Mouse (Mus musculus) spleen, postnatal 14 days (tissue): Measurements from ENCODE around the gene 1700001P01Rik.

Source experiments
- DNase-seq, 2 experiments: peaks; one replicate each; pipeline ENCODE4 v3.0.0; 2021 to 2022; ENCODE audit warnings: low spot score in 2 of 2

Gene 1700001P01Rik

DNA sequence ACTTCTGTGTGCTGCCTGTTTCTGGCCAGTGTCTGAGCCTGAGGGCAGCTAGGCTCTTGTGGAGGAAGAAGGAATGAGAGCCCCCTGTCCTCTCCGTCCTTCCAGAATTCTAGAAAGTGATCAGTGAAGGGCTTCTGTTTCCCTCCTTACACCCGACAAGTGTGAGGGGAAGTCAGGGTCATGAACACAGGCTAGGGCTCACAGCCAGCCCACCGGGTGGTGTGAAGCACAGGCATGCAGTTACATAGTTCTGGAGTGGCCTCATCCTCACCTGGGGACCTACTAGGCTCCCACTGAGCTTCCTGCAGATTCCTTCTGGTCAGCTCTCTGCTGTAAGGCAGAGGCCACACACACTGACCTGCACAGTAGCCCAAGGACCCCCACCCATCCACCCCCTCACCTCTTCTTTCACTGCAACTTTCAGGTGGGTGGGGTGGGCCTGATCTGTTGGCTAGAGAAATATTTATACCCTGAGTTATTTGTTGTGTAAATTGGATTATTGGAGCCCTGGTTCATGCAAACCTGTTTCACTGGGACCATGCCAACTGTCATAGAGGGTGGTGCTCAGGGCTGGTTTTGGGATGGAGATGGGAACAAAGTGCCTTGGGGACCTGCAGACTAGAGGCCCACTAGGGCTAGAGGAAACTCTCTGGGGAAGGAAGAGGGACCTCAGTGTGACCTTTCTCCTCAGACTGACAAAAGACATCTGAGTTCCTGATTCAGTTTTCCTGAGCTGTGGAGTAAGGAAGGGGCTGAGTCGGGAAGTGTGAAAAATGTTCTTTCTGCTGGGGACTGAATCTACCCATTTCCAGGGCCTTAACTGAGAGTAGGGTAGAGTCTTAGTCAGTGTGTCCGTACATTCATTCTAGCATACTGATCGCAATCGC, 33.8 kb upstream of the 1700001P01Rik start:
- no peak for DNase-seq

DNA sequence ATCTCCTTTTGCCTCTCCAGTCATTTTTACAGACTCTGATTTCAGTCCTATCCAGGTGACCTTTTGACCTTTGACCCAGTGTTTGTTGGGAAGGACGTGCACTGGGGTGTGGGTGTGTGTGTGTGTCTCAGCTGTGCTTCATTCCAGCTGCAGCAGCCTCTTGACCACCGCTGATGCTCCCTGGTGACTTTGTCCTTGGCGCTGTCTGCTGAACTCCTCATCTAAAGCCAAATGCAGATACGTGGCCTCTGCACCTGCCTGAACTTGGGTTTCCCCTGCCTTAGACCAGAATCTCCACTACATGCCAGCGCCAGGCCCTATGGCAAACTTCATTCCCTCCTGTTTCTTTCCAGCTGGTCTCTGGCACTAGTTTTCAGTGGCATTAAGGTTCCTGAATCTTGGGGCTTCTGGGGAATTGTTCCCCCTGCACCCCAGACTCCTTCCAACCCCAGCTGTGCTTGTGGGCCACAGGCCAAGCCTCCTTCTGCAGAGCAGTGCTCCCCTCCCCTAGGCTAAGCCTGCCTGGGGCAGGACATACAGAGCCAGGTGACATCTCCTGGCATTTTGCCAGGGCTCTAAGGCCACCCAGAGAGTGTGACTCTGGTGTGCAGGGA, 33.0 kb upstream of the 1700001P01Rik start:
- DNase-seq = no peak

DNA sequence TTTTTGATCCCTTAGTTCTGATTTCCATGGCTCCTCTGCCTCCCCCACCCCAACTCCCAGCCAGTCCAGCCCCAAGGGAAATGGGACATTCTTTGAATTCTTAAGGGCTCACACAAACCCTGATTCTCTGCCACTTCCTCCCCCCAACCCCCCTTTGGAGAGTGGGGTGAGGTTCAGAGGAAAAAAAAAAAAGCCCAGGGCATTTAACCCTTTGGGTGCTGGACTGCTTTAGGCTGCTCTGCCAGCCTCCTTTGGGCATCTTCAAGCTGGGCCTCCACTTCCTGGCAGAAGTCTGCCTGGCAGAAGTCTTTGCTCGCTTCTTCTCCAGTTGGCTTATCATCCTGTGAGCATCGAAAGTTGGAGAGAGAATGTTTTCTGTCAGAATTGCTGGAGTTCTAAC, 32.4 kb upstream of the 1700001P01Rik start:
- no peak for DNase-seq

DNA sequence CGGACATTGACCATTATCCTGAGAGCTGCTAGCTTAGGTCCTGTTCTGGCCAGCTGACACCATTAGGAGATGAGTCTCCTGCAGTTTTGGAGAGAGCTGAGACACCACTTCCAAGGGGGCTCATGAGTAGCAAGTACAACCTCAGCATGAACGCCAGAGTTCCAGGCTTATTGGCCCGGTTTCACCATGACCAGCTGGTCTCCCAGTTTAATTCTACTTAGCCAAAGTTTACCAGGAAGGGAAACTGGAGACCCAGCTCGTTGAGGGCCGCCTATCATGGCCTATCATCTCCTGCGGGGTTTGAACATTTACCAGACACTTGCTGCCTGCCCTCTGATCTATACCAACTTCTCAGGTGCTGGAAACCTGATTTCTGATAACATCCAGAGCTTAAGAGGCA, 31.9 kb upstream of the 1700001P01Rik start:
- no peak for DNase-seq

DNA sequence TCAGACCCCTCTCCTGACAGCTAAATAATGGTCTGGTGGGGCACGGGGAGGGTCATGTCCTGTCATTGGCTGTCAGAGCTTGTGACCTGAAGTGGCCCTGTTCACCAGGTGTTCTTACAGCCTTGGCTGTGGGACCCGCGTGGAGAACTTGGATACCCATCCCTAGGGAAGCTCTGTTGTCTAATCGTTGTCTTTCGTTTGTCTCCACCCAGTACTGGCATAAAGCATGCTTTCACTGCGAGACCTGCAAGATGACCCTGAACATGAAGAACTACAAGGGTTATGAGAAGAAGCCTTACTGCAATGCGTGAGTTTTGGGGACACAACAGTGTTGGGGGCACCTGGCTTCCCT, 30.9 kb upstream of the 1700001P01Rik start:
- DNase-seq = no peak

DNA sequence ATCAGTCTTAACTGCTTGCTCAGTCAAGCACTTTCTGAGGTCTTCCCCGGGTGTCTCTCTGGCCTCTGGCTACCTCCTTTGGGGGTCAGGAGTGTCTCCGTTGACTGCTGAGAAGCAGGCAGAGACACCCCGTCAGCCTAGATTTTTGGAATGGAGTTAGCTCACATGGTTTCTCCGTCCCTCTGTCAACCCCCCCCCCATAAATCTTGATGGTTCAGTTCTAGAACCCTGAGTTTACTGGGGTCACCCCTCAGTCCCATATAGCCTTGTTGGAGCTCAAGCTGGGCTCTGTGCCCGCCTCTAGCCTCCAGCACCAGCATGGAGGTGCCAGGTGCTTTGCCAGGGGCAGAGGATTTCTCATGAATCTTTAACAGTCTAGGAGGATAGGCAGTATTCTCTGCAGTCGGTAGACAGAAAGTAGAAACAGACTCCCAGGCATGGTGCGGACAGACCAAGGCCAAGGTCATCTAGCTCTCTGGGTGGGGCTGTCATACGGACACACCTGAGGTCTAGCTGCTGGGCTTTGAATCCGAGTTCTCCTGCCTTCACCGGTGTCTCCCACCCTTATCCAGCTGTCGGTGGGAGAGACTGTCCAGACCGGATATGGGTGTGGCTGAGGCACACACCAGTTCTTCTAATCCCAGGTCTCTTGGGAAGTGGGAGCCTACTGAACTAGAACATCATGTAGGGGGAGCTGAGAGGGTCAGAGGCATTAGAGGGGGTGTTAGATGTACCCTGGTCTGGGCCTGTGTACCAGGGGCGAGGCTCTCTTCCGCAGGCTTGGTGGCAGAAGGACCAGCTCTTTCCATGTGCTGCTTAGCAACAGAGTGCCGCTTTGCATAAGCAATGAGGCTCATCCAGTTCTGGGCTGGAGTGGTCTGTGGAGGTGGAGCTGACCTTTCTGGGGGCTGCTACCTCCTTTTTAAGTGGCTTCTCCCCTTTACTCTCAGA, 30.2 kb upstream of the 1700001P01Rik start:
- no peak for DNase-seq

DNA sequence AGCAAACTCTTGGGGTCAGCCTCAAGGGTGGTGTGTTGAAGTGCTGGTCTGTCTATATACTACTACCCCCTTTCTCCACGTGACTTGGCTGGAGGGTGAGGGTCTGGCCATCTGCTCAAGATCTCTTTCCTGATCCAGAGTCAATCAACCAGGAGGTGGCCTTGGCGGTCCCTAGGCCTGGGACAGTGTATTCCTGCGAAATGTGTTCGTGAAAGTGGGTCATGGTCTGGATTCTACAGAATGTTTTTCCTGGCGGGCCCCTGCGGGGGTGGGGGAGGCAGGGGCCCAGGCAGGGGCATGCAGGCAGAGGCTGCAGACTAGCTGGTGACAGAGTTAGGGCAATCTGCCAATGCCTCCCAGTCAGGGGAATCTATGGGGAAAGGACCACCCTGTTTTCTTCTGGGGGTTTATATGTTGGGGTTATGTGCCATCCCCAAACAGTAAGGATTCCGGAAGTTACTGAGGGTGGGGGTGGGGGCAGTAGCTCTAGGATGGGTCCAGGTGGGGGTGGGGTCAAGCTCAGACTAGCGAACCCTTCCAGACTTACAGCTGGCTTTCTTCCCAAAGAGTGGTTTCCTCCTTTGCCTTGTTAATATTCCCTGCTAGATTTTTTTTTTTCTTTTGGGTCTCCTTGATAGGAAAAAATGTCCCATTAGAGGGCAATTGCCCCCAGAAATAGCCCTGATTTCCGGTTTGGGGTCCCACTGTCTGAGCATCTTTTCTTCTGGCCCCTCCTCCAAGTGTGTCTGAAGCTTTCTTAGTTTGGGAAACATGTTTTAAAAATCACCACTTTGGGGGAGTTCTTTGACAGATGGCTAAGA, 29.3 kb upstream of the 1700001P01Rik start:
- no peak for DNase-seq

DNA sequence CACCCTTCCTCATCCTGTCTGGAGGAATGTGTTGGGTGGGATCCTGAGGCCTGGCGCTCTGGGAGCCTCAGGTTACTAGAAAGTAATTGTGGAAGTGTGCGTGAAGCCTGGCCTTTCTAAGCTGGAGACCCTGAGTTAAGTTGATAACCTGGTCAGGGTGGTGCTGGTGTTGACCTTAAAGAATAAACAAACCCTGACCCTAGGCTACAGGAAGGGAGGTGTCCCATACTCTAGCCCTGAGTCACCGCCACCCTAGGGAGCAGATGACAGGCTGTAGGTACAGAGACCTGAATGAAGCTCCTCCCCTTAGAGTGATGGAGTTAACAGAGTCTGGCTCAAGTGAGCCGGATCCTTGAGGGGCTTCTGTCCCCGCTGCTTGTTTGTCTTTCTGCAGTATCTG, 28.1 kb upstream of the 1700001P01Rik start:
- DNase-seq = no peak

DNA sequence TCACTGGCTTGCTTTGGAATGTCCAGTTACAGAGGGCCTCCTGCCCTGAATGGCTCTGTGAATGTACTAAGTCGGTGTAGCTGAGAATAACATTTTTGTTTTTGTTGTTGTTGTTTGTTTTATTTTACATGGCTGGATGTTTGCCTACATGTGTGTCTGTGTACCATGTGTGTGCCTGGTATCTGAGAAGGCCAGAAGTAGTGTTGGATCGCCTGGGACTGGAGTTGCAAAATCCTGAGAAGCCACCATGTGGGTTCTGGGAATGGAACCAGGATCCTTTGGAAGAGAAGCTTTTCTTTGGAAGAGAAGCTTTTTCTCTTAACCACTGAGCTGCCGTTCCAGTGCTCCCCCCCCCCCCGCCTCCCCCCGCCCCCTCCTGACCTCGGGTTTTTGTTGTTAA, 26.8 kb upstream of the 1700001P01Rik start:
- DNase-seq = no peak

DNA sequence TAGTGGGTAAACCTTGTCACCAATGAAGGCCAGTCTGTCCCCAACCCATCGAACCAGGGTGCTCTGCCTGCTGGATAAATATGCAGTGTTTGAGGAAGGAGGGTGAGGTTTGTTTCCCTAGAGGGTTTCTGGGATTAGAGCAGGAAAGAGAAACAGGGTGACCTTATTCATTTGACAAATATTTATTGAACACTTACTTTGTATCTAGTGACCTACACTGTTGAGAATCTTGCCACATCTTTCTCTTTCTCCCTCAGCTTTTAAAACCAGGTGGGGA, 26.4 kb upstream of the 1700001P01Rik start:
- no peak for DNase-seq

DNA sequence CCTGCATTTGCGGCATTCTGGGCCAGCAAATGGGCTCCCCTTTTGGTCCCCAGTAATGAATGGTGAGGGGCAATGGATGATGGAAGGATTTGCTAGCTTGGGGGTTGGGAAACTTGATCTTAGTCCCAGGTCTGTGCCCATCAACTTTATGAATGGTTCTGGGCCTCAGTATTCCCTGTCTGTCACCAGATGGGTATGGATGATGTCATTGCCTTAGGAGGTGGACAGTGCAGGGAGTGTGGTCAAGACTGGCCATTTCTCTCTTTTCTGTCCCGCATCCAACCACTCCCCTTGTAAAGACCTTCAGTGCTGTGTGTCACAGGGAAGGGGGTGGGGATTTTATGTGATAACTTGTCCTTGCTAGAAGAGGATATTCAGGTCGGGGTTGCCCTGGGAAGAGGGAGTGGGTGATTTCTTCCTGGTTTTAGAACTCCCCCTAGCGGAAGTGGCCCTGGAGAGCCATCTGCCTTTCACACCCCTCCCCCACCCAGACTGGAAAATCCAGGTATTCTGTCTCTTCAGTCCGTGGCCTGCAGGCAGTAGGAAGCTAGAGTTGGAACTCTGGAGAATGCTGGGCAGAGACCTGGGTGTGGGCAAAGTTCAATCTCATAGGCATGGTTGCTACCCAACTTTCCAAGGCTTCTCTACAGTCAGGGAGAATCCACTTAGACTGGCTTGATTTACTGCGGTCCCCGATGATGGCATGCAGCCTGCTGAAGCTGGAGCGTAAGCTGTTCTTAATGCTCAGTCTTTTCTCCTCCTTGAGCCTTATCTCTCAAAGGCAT, 25.9 kb upstream of the 1700001P01Rik start:
- DNase-seq = no peak

DNA sequence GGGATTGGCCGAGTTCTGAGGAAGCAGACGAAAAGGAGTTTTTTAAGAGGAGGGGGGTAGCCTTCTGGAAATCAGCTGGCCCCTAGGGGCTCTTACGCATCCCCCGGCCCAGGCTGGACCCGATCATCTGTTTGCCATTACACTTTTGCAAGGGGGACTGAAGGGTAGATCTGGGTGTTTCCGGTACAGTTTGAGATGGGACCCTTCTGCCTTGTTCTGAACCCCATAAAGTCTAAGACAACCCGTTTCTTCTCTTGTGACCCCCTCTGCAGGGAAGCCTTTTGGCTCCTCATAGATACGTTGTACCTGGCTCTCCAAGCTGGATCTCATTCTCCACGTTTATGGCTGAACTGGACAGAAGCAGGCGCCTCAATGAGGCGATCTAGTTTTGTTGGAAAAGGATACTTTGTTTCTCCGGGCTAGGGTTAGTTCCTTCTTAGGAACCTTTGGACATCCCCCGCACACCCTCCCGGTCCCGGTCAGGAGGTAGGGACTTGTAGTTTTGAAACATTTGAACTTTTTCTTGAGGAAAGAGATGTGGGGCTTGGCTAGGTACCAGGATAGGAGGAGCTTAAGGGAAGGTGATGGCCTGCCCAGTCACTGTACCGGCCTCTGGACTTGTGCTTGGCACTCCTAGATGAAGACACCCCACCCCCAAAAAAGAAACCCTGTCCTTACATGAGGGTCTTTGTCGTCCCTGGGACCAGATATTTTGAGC, 25.1 kb upstream of the 1700001P01Rik start:
- no peak for DNase-seq

DNA sequence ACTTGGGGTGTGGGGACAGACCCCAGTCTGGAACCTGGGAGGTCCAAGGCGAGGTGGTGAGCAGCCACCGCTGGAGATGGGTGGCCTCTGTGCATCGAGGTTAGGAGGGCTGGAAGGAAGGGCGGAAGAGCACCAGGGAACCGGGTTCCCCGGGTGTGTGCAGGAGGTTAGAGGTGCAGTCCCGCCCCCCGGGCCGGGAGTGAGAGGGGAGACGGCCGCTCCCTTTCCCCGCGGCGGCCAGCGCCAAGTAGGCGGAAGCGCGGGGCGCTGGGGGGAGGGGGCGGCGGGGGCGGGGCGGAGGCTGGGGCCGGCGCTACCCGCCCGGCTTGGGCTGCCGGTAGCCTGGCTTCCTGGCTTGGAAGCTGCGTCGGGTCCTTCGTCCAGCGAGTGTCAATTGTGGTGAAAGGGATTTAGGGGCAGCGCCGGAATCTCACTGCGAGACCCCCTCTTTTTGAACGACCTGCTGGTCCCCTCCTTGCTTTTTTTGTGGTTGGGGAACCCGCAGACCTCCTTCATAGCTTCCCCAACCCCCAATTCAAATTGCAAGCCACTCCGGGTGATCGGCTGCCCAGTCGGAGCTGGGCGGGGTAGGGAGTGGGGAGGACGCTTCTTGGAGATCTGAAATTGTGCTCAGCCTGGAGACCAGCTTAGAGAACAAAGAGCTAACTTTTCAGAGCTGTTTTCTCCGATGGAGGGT, 24.4 kb upstream of the 1700001P01Rik start:
- peak; percentile 44 to 50 for DNase-seq

DNA sequence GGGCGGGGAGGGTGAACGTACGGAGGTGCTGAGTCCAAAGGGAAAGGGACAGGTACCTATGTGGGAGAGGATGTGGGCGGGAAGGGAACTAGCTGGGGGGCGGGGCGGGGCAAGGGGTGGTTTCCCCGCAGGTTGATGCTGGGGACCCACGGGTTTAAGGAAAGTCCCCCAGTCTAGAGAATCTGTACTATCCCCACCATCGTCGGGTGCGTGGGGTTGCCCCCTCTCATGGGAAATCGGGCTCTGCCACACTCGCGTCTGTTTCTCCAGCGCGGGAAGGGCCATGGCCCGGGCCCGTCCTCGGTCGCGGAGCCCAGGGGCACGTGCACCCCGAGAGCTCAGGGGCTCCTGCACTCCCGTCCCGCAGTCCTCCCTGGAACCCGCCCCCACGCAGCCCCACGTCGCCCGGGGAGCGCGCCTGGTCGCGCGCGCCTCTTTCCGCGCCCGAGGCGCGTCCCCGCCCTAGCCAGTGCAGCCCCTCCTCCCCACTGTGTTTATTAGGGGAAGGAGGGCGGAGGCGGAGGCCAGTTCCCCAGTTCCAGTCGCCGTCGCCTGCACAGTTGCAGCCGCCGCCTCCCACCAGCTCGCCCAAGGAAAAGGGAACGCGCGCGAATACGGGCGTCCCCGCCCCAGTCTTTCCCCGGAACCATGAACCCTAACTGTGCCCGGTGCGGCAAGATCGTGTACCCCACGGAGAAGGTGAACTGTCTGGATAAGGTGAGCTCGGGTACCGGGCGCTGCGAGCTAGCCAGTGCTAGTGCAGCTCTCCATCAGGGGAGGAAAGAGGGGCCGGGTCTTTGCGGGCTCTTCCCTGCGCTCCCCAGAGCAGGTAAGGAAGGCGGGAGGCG, 23.7 kb upstream of the 1700001P01Rik start:
- DNase-seq = peak; percentile 62 to 70

DNA sequence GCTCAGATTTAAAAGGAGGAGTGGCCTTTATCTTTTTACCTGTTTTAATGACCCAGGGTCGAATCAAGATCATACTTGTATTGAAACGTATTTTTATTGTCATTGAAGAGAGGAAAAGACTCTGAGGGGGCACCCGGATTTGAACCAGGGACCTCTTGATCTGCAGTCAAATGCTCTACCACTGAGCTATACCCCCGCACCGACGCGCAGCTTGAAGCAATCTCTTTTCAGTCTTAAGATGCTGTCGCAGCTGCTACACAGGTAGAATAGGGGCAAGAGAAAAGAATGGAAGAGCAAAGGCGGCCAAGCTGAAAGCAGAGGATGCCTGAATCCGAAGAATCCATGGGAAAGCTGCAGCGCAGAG, 23.0 kb upstream of the 1700001P01Rik start, which contains the start of gene Lasp1:
Gene Lasp1, plus strand, starts transcription at position 219 of the 364 bp plus-strand sequence.
- peak; percentile 70 to 83 for DNase-seq

DNA sequence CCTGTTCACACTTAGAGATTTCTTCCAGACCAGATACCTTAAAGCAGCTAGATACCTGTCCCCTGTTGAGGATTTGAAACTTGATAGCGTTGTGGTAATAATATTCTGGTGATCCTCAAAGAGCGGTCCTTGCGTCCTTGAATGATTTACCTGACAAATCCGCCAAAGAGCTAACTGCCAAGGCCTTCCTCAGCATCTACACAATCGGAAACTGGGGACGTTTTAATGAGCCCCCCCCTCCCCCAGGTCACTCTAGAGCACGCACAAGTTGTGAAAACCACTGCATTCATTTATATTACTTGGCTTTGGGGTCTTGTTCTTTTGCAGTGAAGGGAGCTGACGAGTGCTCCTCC, 22.3 kb upstream of the 1700001P01Rik start:
- DNase-seq = no peak

DNA sequence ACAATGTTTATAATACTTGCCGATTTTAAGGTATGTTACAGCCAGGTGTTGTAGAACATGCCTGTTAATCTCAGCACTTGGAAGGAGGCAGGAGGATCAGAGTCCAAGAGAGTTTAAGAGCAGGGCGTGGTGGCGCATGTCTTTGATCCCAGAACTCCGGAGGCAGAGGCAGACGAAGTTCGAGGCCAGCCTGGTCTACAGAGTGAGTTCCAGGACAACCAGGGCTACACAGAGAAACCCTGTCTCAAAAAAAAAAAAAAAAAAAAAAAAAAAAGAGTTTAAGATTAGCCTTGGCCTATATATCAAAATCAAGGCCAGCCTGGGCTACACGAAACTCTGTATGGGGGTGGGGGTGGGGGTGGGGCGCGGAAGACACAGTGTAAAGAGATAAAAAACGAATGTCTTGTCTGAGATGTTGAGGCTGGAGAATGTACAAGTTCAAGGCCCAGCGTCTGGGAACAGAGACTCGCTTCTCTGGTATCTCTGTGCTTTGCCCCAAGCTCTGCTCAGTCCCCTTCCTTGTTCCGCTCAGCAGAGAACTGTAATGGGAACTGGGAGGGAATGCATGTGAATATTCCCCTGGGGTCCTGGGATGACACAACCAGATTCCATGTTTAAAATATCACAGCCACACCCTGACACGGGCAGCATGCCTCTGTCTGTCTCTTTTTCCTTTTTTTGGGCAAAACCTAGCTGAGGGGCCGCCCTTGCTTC, 21.8 kb upstream of the 1700001P01Rik start:
- DNase-seq = no peak

DNA sequence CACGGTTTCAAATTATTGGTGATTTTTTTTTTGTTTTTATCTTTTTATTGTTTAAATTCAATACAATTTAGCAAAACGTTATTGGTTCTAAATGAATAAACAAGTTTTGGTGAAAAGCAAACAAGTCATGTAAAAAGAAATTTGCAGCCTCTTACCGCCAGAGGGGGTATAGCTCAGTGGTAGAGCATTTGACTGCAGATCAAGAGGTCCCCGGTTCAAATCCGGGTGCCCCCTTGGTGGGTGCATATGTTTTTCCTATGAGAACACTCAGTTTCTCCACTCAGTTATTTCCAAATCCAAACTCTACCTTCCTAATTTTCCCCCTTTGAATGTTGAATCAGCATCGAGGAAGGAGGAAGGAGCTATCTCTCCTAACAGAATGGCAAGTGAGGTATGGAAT, 21.2 kb upstream of the 1700001P01Rik start:
- peak; percentile 32 to 63 for DNase-seq
